Mouse (Mus musculus): Measurements from ENCODE around the gene Hoxb9.

The Hoxb9 gene

GRCm38 (mm10) chr11:96313806-96314428 is 42.7 kb downstream of the Hoxb9 start:
- no peak for DNase-seq (ENCODE audit: low spot score)

GRCm38 (mm10) chr11:96314671-96315343 is 43.5 kb downstream of the Hoxb9 start:
- DNase-seq (ENCODE audit: low spot score), result no peak

DNA sequence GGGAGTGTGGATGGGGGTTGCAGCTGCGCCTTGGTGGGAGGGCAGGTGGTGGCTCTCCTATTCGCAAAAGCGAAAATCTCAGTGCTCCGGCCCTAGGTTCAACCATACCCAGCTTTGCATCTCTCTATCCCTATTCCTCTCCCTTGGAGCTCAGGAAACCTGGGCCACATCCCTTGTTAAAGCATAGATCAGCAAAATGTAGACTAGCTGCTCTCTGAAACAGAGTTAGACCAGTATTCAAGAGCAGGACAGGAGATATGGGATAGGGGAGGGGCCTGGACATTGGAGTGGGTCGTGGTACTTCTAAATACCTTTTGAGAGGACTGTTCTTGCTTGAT is 44.1 kb downstream of the Hoxb9 start:
- no peak for DNase-seq (ENCODE audit: low spot score)

- DNase-seq (ENCODE audit: low spot score), result no peak
Observed at GRCm38 (mm10) chr11:96316696-96317607, 45.7 kb downstream of the Hoxb9 start.

DNA sequence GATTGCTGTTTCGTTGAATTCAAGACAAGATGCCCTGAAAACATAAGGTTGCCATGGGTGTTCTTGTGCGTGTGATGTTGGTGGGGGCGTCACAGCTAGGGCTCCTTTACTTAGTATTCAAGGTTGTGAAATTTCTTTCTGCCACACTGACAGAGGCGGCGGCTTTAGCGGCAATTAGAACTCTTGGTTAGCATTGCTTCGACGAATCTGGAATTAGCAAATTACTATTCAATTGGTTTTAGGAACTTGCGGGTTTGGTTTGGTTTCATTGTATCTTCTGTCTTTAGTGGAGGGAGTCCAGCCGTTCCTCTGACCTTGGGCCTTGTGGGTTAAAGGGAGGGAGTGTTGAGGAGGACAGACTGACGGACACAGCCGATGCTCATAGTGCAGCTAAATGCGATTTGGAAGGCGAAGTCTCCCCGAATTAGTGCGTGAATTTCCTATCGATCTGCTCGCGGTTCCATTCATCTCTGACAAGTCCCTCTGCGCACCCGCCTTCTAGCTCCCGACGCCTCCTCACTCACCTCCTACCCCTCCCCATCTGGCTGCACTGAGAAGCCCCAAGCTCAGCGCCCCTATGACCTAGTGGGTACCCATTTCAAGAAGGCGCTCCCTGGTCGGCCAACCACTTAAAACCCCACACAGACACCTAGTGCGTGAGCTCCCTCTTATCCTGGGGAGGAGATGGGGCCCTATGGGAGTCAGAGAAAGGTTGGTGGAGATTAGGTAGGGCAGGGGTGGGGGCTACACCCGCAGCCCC is 46.5 kb downstream of the Hoxb9 start, which contains the start of gene Hoxb4:
Gene Hoxb4, plus strand, starts transcription at position 660 of the 760 bp plus-strand sequence.
- no peak for DNase-seq (ENCODE audit: low spot score)

DNA sequence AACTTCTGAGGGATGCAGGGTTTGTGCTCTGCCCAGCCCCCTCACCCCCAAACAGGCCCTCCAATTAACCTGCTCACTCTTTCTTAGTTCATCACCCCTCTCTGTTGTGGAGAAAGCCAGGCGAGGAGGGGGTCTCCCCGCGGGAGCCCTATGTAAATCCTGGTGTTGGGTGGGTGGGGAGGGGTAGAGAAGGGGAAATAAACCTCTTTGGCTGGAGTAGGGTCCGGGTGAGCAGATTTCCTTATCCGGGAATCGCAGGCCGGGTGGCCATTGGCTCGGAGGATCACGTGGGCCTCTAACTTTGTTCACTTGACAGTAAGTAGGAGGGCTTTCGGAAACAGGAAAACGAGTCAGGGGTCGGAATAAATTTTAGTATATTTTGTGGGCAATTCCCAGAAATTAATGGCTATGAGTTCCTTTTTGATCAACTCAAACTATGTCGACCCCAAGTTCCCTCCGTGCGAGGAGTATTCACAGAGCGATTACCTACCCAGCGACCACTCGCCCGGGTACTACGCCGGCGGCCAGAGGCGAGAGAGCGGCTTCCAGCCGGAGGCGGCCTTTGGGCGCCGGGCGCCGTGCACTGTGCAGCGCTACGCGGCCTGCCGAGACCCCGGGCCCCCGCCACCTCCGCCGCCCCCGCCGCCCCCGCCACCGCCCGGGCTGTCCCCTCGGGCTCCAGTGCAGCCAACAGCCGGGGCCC is 47.3 kb downstream of the Hoxb9 start:
- DNase-seq (ENCODE audit: low spot score), result no peak

DNA sequence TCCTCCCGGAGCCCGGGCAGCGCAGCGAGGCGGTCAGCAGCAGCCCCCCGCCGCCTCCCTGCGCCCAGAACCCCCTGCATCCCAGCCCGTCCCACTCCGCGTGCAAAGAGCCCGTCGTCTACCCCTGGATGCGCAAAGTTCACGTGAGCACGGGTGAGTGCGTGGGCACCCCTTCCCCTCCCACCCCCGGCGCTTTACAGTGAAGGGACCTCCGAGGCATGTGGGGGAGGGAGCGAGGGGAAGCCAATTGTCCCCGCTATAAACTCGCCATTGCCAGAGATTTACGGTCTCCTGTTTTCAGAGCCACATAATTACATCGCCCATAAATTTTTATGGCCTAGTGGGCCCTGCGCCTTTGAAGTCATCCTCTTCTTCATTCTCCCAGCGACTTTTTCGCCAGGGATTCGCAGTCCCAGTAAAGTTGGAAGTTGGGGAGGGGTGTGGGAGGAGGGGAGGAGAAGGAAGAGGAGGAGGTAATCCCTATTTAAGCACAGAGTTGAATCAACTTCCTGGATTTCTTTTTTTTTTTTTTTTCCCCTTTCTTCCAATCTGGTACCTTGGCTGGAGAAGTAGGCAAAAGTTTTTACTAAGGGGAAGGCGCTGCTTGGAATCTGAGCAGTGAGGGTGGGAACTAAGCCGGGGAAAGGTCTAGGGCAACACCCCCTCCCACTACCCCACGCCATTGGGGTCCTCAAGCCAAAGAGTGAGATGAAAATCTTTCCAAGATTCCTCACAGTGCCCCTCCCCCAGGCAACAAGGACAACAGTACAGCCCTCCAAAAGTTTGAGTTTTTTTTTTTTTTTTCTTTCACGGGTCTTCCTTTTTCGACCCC is 48.0 kb downstream of the Hoxb9 start:
- no peak for DNase-seq (ENCODE audit: low spot score)

GRCm38 (mm10) chr11:96319910-96320309 is 48.7 kb downstream of the Hoxb9 start:
- no peak for DNase-seq (ENCODE audit: low spot score)

- DNase-seq (ENCODE audit: low spot score), result no peak
Observed at GRCm38 (mm10) chr11:96320688-96321087, 49.4 kb downstream of the Hoxb9 start.

- DNase-seq (ENCODE audit: low spot score), result no peak
Observed at GRCm38 (mm10) chr11:96321846-96322245, 50.6 kb downstream of the Hoxb9 start.

DNA sequence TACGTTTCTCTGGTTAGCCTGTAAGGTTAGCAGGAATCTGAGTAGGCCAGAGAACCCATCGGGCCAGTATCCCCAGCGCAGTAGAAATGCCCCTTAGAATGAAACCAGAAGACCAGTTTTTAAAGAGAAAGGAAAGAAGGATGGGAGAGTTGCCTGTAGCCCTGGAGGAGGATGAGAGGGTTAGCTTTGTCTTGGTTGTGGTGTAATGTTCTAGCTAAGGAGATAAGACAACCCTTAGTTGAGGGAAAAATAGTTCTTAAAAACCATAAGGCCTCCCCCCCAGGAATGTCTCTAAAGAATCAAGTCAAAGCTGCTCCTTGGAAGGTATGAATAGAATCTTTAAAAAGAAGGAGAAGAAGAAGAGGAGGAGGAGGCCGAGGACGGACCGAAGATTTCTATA is 51.5 kb downstream of the Hoxb9 start:
- DNase-seq (ENCODE audit: low spot score), result no peak

- DNase-seq (ENCODE audit: low spot score), result no peak
Observed at GRCm38 (mm10) chr11:96323154-96323553, 51.9 kb downstream of the Hoxb9 start, which contains the start of gene Hoxb3. Gene Hoxb3 (plus strand): TSS chr11:96323326.

- no peak for DNase-seq (ENCODE audit: low spot score)
Observed at GRCm38 (mm10) chr11:96324125-96324524, 52.9 kb downstream of the Hoxb9 start.

GRCm38 (mm10) chr11:96324965-96325364 is 53.7 kb downstream of the Hoxb9 start:
- DNase-seq (ENCODE audit: low spot score), result no peak

DNA sequence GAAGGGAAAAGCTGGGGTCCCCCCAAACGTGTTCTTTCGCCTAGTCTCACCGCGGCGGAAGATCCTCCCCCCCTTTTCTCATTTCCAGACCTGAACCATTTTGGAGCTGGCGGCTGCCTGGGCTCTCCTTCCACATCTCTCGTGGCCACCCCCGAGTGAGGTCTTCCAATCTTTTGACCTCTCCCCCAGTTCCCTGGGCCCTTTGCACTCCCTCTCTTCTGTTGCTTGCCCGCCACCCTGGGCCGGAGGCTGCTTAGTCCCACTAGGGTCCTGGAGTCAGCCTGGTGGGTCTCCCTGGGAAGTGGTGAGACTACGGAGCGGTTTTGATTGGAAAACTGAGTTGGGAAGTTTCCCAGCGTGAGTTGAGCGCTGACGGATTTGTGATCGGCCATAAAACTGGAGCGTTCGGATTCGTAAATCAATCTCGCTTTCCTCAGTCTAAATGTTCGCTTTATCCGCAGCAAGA is 54.5 kb downstream of the Hoxb9 start:
- no peak for DNase-seq (ENCODE audit: low spot score)

Measured in layer of hippocampus, adult 9-10 months (tissue).